Mouse (Mus musculus) heart, embryonic 10.5 days (tissue): ENCODE data around the gene Tnfrsf1a. TPM values are rescaled to one million over a fixed set of nuclear protein-coding genes. Genes with fewer than 3 reads are reported as not detected.
A peak's percentile ranks its signal among the peaks of the same experiment; 100 is the strongest.
"Not testable (repeated sequence)": the region's sequence is repeated elsewhere in the genome, so short reads cannot be mapped to it uniquely, and the experiment has no call there.

Experiments
- DNase-seq: peaks from one replicate; pipeline ENCODE4 v3.0.0-alpha.2; 2017; ENCODE audit warnings: low spot score
- H3K27ac ChIP-seq: fragments of 300-500 bp; sonication (generic); 2 replicates; pipeline ENCODE4 v1.5.1; 2016; ENCODE audit warnings: mild to moderate bottlenecking
- H3K27me3 ChIP-seq: fragments of 300-500 bp; sonication (generic); 2 replicates; pipeline ENCODE4 v1.6.1; 2016; ENCODE audit warnings: mild to moderate bottlenecking; ENCODE audit not compliant: poor library complexity, insufficient read depth, severe bottlenecking
- H3K36me3 ChIP-seq: fragments of 300-500 bp; sonication (generic); 2 replicates; pipeline ENCODE4 v1.6.1; 2016; ENCODE audit warnings: mild to moderate bottlenecking, moderate library complexity
- H3K4me1 ChIP-seq: fragments of 300-500 bp; sonication (generic); 2 replicates; pipeline ENCODE4 v1.6.1; 2016; ENCODE audit warnings: mild to moderate bottlenecking
- H3K4me3 ChIP-seq: fragments of 300-500 bp; sonication (generic); 2 replicates; pipeline ENCODE4 v1.5.1; 2016; ENCODE audit warnings: mild to moderate bottlenecking, moderate library complexity
- H3K9me3 ChIP-seq: fragments of 300-500 bp; sonication (generic); 2 replicates; pipeline ENCODE4 v1.6.1; 2016; ENCODE audit warnings: mild to moderate bottlenecking, moderate library complexity
- WGBS: fragments of 180-500 bp; shearing (Covaris S2); methylation state at CpG from one replicate; pipeline ENCODE4 v1.1.7; 2016; 5-methylcytosine and 5-hydroxymethylcytosine counted together
- polyA plus RNA-seq: library from polyadenylated mRNA; unstranded; fragments of >200 nt; fragmentation: Nextera tagmentation; extraction: Ambion mirVana; gene quantifications from 2 replicates; pipeline ENCODE4 v1.2.1, GENCODE M21; 2016

Tnfrsf1a gene
- polyA plus RNA-seq = 33.6 and 35.3 TPM in 2 replicates

DNA sequence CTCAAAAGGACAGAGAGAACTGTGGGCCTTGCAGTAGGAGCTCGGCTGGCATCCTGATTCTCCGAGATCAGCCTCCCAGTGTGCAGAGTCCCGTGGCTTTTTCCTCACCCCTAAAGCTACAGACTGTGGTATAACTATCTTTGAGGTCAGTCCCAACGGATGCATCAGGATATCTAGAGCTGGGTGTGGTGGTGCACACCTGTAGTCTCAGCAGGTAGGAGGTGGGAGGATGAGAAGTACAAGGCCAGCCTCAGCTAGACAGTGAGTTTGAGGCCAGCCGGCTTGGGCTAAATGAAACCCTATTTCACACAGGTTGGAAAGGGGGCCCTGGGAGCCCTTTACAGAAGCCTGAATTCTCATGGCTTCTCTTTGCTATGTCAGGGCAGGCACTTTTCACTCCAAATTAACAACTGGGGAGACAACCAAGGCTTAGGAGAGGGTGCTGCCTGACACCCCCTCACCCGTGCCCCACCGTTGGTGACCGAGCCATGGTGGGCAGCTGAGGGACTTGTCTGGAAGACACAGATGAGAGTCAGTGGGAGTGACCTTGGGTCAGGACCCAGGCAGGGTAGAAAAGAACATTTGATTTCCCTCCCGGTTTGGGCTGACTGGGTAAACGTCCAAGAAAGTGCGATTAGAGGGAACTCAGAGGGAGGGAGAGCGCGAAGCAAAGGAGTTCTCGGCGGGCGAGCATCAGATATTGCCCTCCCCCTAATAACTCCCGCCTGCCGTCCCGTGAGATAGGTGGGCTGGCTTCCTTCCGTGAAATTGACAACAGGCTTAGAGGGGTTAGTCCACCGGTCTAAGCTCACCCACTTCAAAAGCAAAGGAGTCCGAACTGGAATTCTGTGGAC is at the start of gene Tnfrsf1a:
Gene Tnfrsf1a (plus strand): TSS at position 642 of the 854 bp plus-strand sequence.
- H3K27me3 ChIP-seq = peaks cover 30% of the 10 kb centered on the region; the same call in 1 of the 2 replicates
- H3K4me3 ChIP-seq = peak within 1 kb of the TSS; percentile 78
- DNase-seq = no peak
- peaks cover 54% of the 10 kb centered on the region for H3K4me1 ChIP-seq
- peak within 1 kb of the TSS; percentile 86 for H3K27ac ChIP-seq
- H3K36me3 ChIP-seq = no peaks in the 10 kb centered on the region
- WGBS = 5% methylated on average over 22 of the region's 22 CpGs
- no peaks in the 10 kb centered on the region for H3K9me3 ChIP-seq

DNA sequence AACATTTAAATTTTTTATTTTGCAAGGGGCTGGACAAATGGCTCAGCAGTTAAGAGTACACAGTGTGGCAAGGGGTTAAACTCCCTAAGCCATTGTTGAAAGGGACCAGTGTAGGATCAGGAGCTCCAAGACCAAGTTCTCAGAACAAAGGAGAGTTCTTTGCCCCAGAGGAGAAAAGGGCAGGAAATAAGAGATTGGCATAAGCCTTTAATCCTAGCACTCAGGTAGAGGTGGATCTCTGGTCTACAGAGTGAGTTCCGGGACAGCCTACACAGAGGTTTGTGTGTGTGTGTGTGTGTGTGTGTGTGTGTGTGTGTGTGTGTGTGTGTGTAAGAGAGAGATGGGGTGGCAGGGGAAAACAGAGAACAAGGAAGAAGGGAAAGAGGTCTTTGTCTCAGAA is 48.2 kb upstream of the Tnfrsf1a start:
- peaks cover under 1% of the 10 kb centered on the region for H3K36me3 ChIP-seq
- H3K9me3 ChIP-seq = no peaks in the 10 kb centered on the region
- no peak for DNase-seq
- 71% methylated on average over 1 of the region's 1 CpGs for WGBS
- 0 out of 2 replicates have a peak, but pooled peaks cover under 1% of the 10 kb centered on the region for H3K27me3 ChIP-seq
- no peak overlapping the region for H3K27ac ChIP-seq
- H3K4me3 ChIP-seq = no peak overlapping the region
- no peaks in the 10 kb centered on the region for H3K4me1 ChIP-seq

DNA sequence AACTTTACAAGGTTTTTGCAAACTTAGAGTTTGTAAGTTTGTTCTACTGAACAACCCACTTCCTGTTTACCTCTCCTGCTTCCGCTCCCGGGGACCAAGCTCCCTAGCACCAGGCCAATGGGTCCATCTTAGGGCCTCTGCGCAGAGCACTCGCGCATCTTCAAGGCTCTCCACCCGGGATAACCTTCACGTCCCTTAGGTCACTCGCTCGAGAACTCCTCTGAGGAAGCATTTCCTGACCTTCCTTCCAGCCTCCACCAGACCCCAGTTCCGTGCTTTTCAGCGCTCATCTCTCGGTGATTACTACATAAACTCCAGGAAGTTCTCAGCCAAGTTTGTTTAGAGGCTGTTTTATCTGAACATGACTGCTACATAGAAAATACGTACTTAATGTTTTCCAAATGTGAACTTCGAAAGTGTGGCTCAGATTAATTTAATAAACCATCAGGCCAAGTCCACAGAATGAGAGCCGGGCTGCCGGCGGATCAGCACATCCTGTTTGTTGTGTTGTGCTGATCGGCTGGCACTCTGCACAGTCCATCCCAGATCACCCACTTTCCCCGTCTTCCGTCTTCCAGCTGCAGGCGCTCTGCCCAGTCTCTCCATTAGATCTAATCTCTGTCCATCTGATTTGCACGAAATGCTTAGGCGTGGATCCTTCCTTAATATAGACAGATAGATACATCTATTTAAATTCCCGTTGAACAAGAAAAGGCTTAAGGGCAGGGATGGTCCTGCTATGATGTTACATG is 46.8 kb upstream of the Tnfrsf1a start:
- no peaks in the 10 kb centered on the region for H3K9me3 ChIP-seq
- DNase-seq = no peak
- H3K4me1 ChIP-seq = no peaks in the 10 kb centered on the region
- 86% methylated on average over 24 of the region's 24 CpGs for WGBS
- no peak overlapping the region for H3K27ac ChIP-seq
- peaks cover 15% of the 10 kb centered on the region for H3K36me3 ChIP-seq
- no peaks in the 10 kb centered on the region for H3K27me3 ChIP-seq
- H3K4me3 ChIP-seq = no peak overlapping the region

DNA sequence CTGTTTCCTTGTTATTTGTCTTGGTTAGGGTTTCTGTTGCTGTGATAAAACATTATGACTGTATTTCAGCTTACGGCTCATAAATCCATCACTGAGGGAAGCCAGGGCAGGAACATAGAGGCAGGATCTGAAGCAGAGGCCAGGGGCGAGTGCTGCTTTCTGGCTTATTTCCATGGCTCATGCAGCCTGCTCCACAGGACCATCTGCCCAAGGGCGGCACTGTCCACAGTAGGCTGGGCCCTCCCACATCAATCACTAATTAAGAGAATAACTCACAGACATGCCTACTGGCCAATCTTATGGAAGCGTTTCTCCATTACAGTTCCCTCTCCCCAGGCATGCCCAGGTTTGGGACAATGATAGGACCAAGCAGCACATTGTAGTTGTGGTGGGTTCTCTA is 45.9 kb upstream of the Tnfrsf1a start:
- Histone ChIP-seq H3K36me3 (peaks cover 23% of the 10 kb centered on the region), H3K27me3 (no peaks in the 10 kb centered on the region), H3K4me1 (no peaks in the 10 kb centered on the region), H3K9me3 (no peaks in the 10 kb centered on the region), H3K4me3 (no peak overlapping the region), H3K27ac (no peak overlapping the region)
- WGBS = 83% methylated on average over 4 of the region's 4 CpGs
- DNase-seq = no peak

DNA sequence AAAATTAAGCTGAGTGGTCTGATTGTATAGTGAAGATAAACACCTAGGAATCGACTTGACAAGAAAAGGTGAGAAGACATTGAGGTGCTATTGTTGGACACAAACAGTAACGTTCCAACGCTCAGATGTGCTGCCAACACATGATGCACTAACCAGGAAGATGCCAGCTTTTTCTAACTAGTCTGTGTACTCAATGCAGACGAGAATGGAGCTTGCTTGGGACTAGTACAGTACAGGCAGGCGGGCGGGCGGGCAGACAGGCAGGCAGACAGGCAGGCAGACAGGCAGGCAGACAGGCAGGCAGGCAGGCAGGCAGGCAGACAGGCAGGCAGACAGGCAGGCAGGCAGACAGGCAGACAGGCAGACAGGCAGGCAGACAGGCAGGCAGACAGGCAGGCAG is 44.8 kb upstream of the Tnfrsf1a start:
- H3K9me3 ChIP-seq, H3K27ac ChIP-seq, DNase-seq, H3K27me3 ChIP-seq, H3K4me3 ChIP-seq, H3K4me1 ChIP-seq: not testable (repeated sequence)
- H3K36me3 ChIP-seq = peaks cover 33% of the 10 kb centered on the region
- 84% methylated on average over 7 of the region's 7 CpGs for WGBS

DNA sequence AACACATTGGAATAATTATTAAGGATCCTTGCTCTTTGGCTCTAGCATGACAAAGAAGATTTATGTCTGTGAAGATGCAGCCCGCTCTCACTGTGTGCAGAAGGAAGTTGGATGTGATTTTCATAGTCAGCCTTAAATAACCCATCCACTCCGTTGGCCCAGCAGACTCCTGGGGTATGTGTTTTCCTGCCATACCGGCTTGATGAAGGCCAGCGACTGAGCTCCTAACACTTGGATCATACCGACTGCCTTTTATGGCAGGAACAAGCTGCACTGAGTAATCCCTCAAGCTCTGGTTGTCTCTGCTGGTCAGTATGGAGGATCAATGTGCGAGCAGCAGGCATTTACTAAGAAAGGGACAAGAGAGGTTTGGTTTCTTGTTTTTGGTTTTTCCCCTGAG is 43.7 kb upstream of the Tnfrsf1a start:
- WGBS = 85% methylated on average over 6 of the region's 6 CpGs
- H3K4me3 ChIP-seq = no peak overlapping the region
- H3K36me3 ChIP-seq = peaks cover 39% of the 10 kb centered on the region
- H3K27ac ChIP-seq = no peak overlapping the region
- H3K27me3 ChIP-seq = no peaks in the 10 kb centered on the region
- no peaks in the 10 kb centered on the region for H3K9me3 ChIP-seq
- peaks cover 14% of the 10 kb centered on the region for H3K4me1 ChIP-seq
- DNase-seq = no peak

DNA sequence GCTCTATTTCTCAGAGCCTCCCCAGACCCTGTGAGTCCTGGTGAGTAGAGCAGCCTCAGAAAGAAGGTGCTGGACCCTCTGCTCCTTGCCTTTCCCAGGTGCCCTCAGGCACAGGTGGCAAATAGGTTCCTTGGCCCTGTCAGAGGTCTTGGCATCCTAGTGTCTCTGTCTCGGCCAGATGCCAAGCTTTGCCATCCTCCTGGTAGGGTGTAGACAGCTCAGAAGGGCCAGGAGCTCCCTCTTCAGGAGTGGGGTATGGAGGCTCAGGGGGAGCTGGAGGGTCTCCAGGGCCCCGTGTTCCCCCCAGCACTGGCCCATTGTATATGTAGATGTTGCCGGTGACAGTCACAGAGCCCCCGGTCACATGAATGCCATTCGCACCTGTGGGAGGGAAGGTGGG is 42.1 kb upstream of the Tnfrsf1a start:
- no peaks in the 10 kb centered on the region for H3K9me3 ChIP-seq
- 87% methylated on average over 5 of the region's 5 CpGs for whole genome bisulfite sequencing
- peaks cover 50% of the 10 kb centered on the region for H3K36me3 ChIP-seq

DNA sequence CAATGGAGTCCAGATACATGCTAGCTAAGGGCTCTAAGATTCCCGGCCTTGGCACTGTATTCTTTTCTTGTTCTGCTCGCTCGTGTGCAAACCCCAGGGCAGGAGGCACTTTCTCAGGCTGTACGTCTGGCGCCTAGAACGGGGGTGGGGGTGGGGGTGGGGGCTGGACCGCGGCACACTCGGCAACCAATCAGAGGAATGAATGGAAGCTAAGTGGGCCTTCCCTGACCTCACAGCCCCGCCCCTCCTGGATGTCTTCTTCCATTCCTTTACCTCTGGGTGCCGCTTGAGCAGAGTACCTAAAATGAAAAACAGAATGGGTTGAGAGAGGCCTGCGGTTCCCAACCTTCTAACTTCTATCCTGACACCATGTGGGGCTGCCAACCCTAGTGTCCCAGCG is 40.2 kb upstream of the Tnfrsf1a start:
- Histone ChIP-seq H3K36me3 (peaks cover 52% of the 10 kb centered on the region), H3K9me3 (no peaks in the 10 kb centered on the region), H3K27me3 (no peaks in the 10 kb centered on the region), H3K4me3 (peak overlapping the region; percentile 32; the same call in 1 of the 2 replicates), H3K4me1 (peaks cover 36% of the 10 kb centered on the region), H3K27ac (peak overlapping the region; percentile 62; the same call in 1 of the 2 replicates)
- 11% methylated on average over 13 of the region's 13 CpGs for WGBS
- DNase-seq = no peak

More for the DNA sequence above, 42.1 kb upstream of the Tnfrsf1a start:
- H3K4me3 ChIP-seq = no peak overlapping the region
- no peaks in the 10 kb centered on the region for H3K27me3 ChIP-seq
- peak overlapping the region; percentile 22; the same call in 1 of the 2 replicates for H3K27ac ChIP-seq
- DNase-seq = no peak
- H3K4me1 ChIP-seq = peaks cover 18% of the 10 kb centered on the region

DNA sequence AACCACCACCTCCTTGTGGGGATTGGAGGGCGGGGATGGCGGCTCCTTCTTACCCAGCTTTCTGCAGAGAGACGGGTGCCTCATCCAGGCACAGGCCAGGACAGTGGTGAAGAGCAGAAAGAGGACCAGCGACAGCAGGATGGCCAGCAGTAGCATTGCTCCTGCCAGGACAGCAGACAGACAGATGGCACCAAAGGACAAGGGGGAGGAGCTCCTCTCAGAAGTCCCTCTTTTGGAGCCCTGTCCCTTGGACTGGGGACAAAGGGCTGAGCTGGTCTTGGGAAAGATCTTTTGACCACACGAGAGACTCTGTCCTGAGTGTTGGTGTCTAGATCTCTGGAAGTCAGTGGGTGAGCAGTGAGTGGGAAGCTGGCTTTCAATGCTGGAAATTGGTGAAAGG is 39.8 kb upstream of the Tnfrsf1a start:
- WGBS = 32% methylated on average over 5 of the region's 5 CpGs
- Histone ChIP-seq H3K4me1 (peaks cover 41% of the 10 kb centered on the region), H3K36me3 (peaks cover 52% of the 10 kb centered on the region)

DNA sequence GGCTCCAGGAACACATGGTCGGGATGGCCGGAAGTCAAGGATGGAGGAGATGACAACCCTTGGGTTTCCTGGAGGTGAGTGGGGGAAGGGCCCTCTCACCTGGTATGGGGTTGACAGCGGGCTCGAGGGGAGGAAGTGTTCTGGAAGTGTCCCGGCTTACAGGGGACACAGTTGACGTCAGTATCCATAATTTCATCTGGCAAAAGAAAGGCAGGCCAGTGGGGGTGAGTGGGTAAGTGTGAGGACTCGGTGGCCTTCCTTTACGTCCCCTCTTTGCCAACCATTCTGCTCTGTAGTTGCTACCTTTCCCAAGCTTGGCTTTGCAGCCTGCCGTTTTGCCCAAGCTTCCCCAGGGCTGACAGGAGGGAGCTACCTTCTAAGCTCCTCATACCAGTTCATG is 37.0 kb upstream of the Tnfrsf1a start:
- DNase-seq = no peak
- peaks cover 43% of the 10 kb centered on the region for H3K4me1 ChIP-seq
- H3K27ac ChIP-seq = peak overlapping the region; percentile 98; the same call in 1 of the 2 replicates
- peak overlapping the region; percentile 78 for H3K4me3 ChIP-seq
- 77% methylated on average over 9 of the region's 9 CpGs for WGBS
- peaks cover 40% of the 10 kb centered on the region for H3K36me3 ChIP-seq
- no peaks in the 10 kb centered on the region for H3K9me3 ChIP-seq
- peaks cover 11% of the 10 kb centered on the region; the same call in 1 of the 2 replicates for H3K27me3 ChIP-seq

More for the DNA sequence above, 39.8 kb upstream of the Tnfrsf1a start:
- DNase-seq = no peak
- Histone ChIP-seq H3K9me3 (no peaks in the 10 kb centered on the region), H3K27me3 (no peaks in the 10 kb centered on the region), H3K27ac (peak overlapping the region; percentile 62; the same call in 1 of the 2 replicates), H3K4me3 (0 out of 2 replicates have a peak overlapping the region, but pooled peaks have one; percentile 3)

DNA sequence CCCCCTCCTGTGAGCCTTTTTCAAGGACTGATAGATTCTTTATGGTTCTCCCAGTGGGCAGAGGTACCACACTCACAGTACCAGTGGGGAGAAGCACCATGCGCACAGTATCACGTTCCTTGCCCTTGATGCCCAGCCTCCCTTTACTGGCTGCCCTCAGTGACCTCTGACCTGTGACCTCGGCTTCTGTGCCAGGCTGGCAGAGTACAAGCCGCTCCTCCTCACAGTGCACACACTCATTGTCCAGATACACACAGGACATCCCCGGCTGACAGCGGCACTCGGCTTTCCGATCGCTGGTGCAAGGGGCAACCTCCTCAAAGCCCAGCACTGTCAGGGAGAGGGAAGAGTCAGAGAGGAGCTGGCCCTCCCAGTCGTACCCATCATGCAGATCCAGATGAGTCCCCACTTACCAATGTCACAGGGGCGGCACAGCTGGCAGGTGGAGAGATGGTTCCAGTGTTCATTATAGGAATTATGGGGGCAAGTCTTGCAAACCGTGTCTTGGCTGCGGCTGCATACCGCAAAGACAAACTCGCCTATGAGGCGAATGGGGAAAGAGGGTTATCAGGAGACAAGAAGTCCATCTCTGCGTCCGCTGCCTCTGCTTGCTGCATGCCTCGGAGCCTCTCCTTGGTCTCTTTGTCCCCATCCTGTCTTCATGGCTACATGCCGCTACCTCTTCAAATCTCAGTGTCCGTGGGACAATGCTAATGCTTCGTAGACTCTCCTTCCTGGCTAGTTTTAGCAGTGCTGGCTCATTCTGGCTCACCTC is 36.4 kb upstream of the Tnfrsf1a start:
- Histone ChIP-seq H3K27ac (peak overlapping the region; percentile 98), H3K4me1 (peaks cover 43% of the 10 kb centered on the region), H3K27me3 (peaks cover 11% of the 10 kb centered on the region; the same call in 1 of the 2 replicates), H3K36me3 (peaks cover 34% of the 10 kb centered on the region; the same call in 1 of the 2 replicates), H3K9me3 (no peaks in the 10 kb centered on the region), H3K4me3 (peak overlapping the region; percentile 78)
- no peak for DNase-seq
- WGBS = 52% methylated on average over 22 of the region's 22 CpGs

DNA sequence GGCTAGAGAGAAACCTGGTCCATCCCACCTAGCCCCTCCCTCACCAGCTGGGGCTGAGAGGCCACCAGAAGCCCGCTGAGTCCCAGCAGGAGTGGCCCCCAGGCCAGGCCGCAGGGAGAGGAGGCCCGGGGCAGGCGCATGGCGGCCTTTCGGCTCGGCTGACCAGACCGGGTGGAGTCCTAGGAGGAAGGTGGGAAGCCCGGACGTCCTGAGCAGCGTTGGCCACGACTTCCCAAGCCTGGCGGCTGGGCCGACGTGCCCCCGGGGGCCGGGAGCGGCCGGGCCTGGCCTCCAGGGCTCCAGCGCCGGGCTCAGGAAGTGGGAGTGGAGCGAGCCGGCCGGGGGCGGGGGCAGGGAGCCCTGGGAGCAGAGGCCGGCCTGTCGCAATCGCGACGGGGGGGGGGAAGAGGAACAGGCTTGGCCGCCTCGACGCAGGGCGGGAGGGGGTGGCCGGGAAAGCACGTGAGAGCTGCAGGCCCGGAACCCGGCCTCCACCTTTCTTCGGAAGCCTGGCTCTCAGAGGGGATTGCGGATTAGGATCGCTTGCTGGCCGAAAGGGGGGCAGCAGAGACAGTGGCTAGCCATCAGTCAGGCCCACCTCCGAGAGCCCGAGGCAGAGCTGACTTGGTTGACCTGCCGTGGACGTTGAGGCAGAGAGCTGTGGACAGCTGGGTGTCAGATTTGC is 35.5 kb upstream of the Tnfrsf1a start, which contains the start of gene Ltbr:
Gene Ltbr (minus strand): TSS at position 340 of the 685 bp plus-strand sequence.
- peak; percentile 91 for DNase-seq
- Histone ChIP-seq H3K9me3 (no peaks in the 10 kb centered on the region), H3K36me3 (peaks cover 26% of the 10 kb centered on the region; the same call in 1 of the 2 replicates), H3K4me3 (peak within 1 kb of the TSS; percentile 78), H3K27ac (peak within 1 kb of the TSS; percentile 98), H3K27me3 (peaks cover 15% of the 10 kb centered on the region), H3K4me1 (peaks cover 42% of the 10 kb centered on the region)
- under 1% methylated on average over 39 of the region's 46 CpGs for WGBS
